Mouse (Mus musculus) lung, postnatal 10 days (tissue): Measurements from ENCODE around the gene Olfr1201.

ENCODE experiments used
- DNase-seq: peaks from one replicate; pipeline ENCODE4 v3.0.0; 2021

Gene Olfr1201

DNA sequence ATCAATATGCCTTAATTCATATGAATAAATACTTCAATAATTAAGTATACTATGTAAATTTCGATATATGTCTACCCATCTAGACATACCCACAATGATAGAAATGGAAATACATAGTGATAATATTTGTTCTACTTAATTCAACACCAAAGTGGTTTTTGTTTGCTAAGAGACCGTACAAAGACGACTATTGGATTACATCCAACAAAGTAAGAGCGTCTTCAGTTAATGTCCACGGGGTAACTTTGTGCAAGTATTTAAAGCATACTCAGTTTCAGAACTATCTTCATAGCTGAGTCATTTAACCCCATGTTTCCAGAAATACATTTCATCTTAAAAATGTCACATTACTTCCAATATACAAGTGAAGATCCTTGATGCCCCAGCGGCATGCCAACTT lies at the start of gene Olfr1201:
Olfr1201 (plus strand) TSS at position 301 of the 400 bp plus-strand sequence.
- no peak for DNase-seq

GRCm38 (mm10) chr2:88743379-88743778 lies 49.5 kb upstream of the Olfr1201 start:
- no peak for DNase-seq

DNA sequence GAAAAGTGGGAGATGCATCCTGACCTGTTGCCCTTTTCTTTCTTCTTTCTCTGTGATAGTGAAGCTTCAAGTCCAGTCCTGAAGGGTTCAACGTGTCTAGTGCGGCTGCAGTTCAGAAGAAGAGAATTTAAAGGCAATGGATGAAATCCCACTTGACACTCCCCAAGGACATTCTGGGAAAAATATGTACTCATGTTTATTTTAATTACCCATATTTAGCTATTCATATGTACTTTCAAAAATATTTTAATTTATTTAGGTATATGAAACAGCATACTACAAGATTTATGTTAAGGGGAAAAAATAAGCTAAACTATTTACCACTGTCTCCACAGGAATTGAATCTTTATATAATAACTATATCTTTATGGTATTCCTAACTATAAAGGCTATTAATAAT lies 41.6 kb upstream of the Olfr1201 start, which contains the start of gene Olfr1198:
Olfr1198 (minus strand) TSS at position 101 of the 400 bp plus-strand sequence.
- DNase-seq, result no peak

GRCm38 (mm10) chr2:88760369-88760768 lies 32.5 kb upstream of the Olfr1201 start, which contains the start of gene Olfr1199:
Gene Olfr1199 (minus strand): TSS chr2:88760469.
- DNase-seq, result no peak

- no peak for DNase-seq
These were observed 22.4 kb upstream of the Olfr1201 start, which contains the start of gene Olfr1200 for GRCm38 (mm10) chr2:88770388-88770787. Gene Olfr1200 (minus strand): TSS chr2:88770488.

DNA sequence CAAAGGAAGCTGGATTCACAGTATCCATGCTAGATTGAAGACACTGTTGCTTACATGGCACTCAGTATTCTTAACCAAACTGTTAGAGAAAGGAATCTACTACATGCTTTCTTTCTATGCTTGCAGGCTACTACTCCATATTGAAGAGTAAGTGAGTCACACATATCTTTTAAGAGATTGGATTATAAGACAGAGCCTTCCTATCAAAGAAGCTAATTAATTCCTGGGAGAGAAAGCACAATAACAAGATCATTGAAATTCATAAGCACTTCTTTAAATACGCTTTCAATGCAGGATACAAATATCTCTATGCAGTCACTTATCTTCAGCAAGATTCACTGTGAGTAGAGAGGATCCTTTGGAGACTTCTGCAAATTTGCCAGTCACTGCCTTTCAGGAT lies 21.4 kb downstream of the Olfr1201 start, which contains the start of gene Olfr1202:
Olfr1202 (plus strand) TSS at position 301 of the 400 bp plus-strand sequence.
- no peak for DNase-seq

- DNase-seq, result no peak
These were observed 36.6 kb downstream of the Olfr1201 start, which contains the start of gene Olfr1205 for GRCm38 (mm10) chr2:88829437-88829836. Gene Olfr1205 (plus strand): TSS chr2:88829737.

GRCm38 (mm10) chr2:88838477-88838876 lies 45.6 kb downstream of the Olfr1201 start:
- no peak for DNase-seq
